Comparison of ENCODE assay signal across 9 mouse cellular contexts in genomic region chr11:61417945-61418551, GRCm38 (mm10). TPM values are rescaled to one million over a fixed set of nuclear protein-coding genes. Genes with fewer than 3 reads are reported as not detected.
DNase-seq lines count a peak whose midpoint lies in the region; ATAC-seq and TF ChIP-seq lines count a peak whose summit lies in the region.
"Had no signal": no experiment of that assay in that cellular context is flagged by ENCODE, and none has a peak within 500 bp of the region (broad histone marks: within the 10 kb centered on the region; RNA-seq: fewer than 3 reads in every experiment).

No protein-coding gene starts in this region.

- H3K4me2 ChIP-seq in lung, embryonic 14.5 days, result no peak overlapping the region

- H3K4me1 ChIP-seq in bone marrow macrophage, adult 2 months (ENCODE audit: control insufficient read depth, insufficient read depth, low read length), result no peaks in the 10 kb centered on the region
- no peaks in the 10 kb centered on the region for H3K4me1 ChIP-seq in lung, embryonic 14.5 days (ENCODE audit: insufficient read depth)
- H3K4me1 ChIP-seq in thymus, adult 2 months (replicated peaks; ENCODE audit: control insufficient read depth, insufficient read depth, low read length), result no peaks in the 10 kb centered on the region

- no peaks in the 10 kb centered on the region for H3K36me3 ChIP-seq in lung, embryonic 14.5 days (ENCODE audit: insufficient read depth)
- H3K36me3 ChIP-seq in thymus, adult 2 months (ENCODE audit: control insufficient read depth, insufficient read depth, low read length), result no peaks in the 10 kb centered on the region

- H3K27ac ChIP-seq in bone marrow macrophage, adult 2 months (ENCODE audit: insufficient read depth, low read depth, low read length), result no peak overlapping the region
- H3K27ac ChIP-seq in lung, embryonic 14.5 days (ENCODE audit: low read depth), result no peak overlapping the region
- H3K27ac ChIP-seq in thymus, adult 2 months (ENCODE audit: control insufficient read depth, insufficient read depth, low read length), result no peak overlapping the region

- WGBS in lung, embryonic 14.5 days, result 23% methylated on average over 6 of the region's 6 CpGs
- WGBS in thymus, adult 2 months, result 28% methylated on average over 6 of the region's 6 CpGs

- intact Hi-C loops in heart, postnatal 25 days (cut with DNase I), result loop anchor here (5.0 kb wide), 2 partner anchors 199 to 294 kb away; no protein-coding TSS in a partner anchor

- H3K9me3 ChIP-seq in lung, embryonic 14.5 days (ENCODE audit: low read depth, low read length), result no peaks in the 10 kb centered on the region; the same call in 1 of the 2 replicates

- peak; percentile 42 for DNase-seq in fibroblast of lung, adult 2 months (ENCODE audit: low read depth)
- DNase-seq in heart, postnatal 25 days (ENCODE audit: low spot score), result peak; percentile 60
- DNase-seq in layer of hippocampus, adult 11-12 months (ENCODE audit: low spot score), result peak; percentile 91
- peak; percentile 95 for DNase-seq in lung, embryonic 14.5 days
- DNase-seq in ovary, adult 18-20 months (ENCODE audit: low spot score), result peak; percentile 54
- DNase-seq in thymus, adult 2 months, result peak; percentile 74

- H3K4me3 ChIP-seq in bone marrow macrophage, adult 2 months (ENCODE audit: insufficient read depth, low read length), result no peak overlapping the region
- H3K4me3 ChIP-seq in lung, embryonic 14.5 days (ENCODE audit: low read depth, low read length), result no peak overlapping the region
- no peak overlapping the region for H3K4me3 ChIP-seq in thymus, adult 2 months (ENCODE audit: control insufficient read depth, insufficient read depth, low read length)
- H3K4me3 ChIP-seq: erythroblast, embryonic 14.5 days had no signal

- TF ChIP-seq CTCF in bone marrow macrophage, adult 2 months (IDR thresholded peaks at IDR 0.05; ENCODE audit: low read depth, low read length), result peak; percentile 83
- peak; percentile 99 for TF ChIP-seq CTCF in lung, embryonic 14.5 days (IDR thresholded peaks at IDR 0.05; ENCODE audit: low read depth)
- peak; percentile 45; the same call in 1 of the 2 replicates for TF ChIP-seq CTCF in thymus, adult 2 months (IDR thresholded peaks at IDR 0.05; ENCODE audit: borderline replicate concordance, control insufficient read depth, extremely low read depth, insufficient read depth, low read length, poor library complexity)

- peak; percentile 69 for ATAC-seq in CD4-positive, CD25-positive, alpha-beta regulatory T cell, adult 4 months
- ATAC-seq in lung, embryonic 14.5 days (ENCODE audit: insufficient read depth), result peak; percentile 92

- no peak for TF ChIP-seq POLR2A in bone marrow macrophage, adult 2 months (IDR thresholded peaks at IDR 0.05; ENCODE audit: borderline replicate concordance, low read depth, low read length)
- no peak for TF ChIP-seq POLR2A in thymus, adult 2 months (IDR thresholded peaks at IDR 0.05; ENCODE audit: control insufficient read depth, extremely low read depth, insufficient read depth, low read length, poor library complexity)

- H3K27me3 ChIP-seq in lung, embryonic 14.5 days (ENCODE audit: insufficient read depth, low read length), result no peaks in the 10 kb centered on the region
- no peaks in the 10 kb centered on the region for H3K27me3 ChIP-seq in thymus, adult 2 months (ENCODE audit: control insufficient read depth, insufficient read depth, low read length)

- no peak overlapping the region for H3K9ac ChIP-seq in lung, embryonic 14.5 days

RNA-seq across cellular contexts. Expression of gene Rnf112, which starts 35.9 kb away (rescaled TPM):
- not detected for polyA plus RNA-seq in CD4-positive, CD25-positive, alpha-beta regulatory T cell, adult 4 months (2017; shearing (Covaris generic))
- polyA plus RNA-seq in bone marrow macrophage, adult 2 months (2012; ENCODE audit: insufficient read depth, insufficient read length, missing spikeins), result not detected in 2 replicates
- under 1 TPM; 0.26 to 0.53 TPM for total RNA-seq in heart, postnatal 25 days (2021)
- polyA plus RNA-seq in lung, embryonic 14.5 days (2014; fragmentation: Nextera tagmentation; extraction: Ambion mirVana), result 0.31 and 0.42 TPM in 2 replicates
- polyA plus RNA-seq in thymus, adult 2 months (2012; rRNA removed), result 0.12 and 0.13 TPM in 2 replicates
- polyA plus RNA-seq: erythroblast, embryonic 14.5 days had no signal

RNA-seq across cellular contexts. Expression of gene Slc47a1, which starts 39.9 kb away (rescaled TPM):
- not detected for polyA plus RNA-seq in CD4-positive, CD25-positive, alpha-beta regulatory T cell, adult 4 months (2017; shearing (Covaris generic))
- polyA plus RNA-seq in bone marrow macrophage, adult 2 months (2012; ENCODE audit: insufficient read depth, insufficient read length, missing spikeins), result not detected in 2 replicates
- 10 to 100 TPM; 29.3 to 30.4 TPM for total RNA-seq in heart, postnatal 25 days (2021)
- 0.76 and 1.5 TPM in 2 replicates for polyA plus RNA-seq in lung, embryonic 14.5 days (2014; fragmentation: Nextera tagmentation; extraction: Ambion mirVana)
- polyA plus RNA-seq in thymus, adult 2 months (2012; rRNA removed), result 1.5 and 3.4 TPM in 2 replicates
- polyA plus RNA-seq: erythroblast, embryonic 14.5 days had no signal

Comparison
In these comparisons a context has a peak if more than half of its experiments do, and no peak if none do; other contexts are left out.
1. CTCF ChIP-seq: peak in every context shown above with its lines; median percentile 99 in lung, embryonic 14.5 days; 83 in bone marrow macrophage, adult 2 months; 45 in thymus, adult 2 months.
2. DNase-seq: peak in every context shown above with its lines; median percentile 95 in lung, embryonic 14.5 days; 91 in layer of hippocampus, adult 11-12 months; 74 in thymus, adult 2 months; 60 in heart, postnatal 25 days; 54 in ovary, adult 18-20 months; 42 in fibroblast of lung, adult 2 months.